Mouse (Mus musculus) erythroid progenitor cell, adult 5-6 weeks (primary cell): ENCODE data around the gene Peli3. TPM values are rescaled to one million over a fixed set of nuclear protein-coding genes. Genes with fewer than 3 reads are reported as not detected.

Experiments
- ATAC-seq: replicated peaks from 2 replicates; pipeline ENCODE4 v1.8.0; 2016; ENCODE audit warnings: moderate number of reproducible peaks, mild to moderate bottlenecking, moderate TSS enrichment, inconsistent platforms; ENCODE audit not compliant: poor library complexity, low FRiP score, severe bottlenecking
- total RNA-seq, 2 experiments: library from RNA; stranded (forward) in 1 of 2; stranded (reverse) in 1 of 2; fragments of 150-400 nt in 1 of 2; fragments of 186-747, 209-891 nt in 1 of 2; gene quantifications; 2 replicates each; pipeline versions ENCODE4 v1.2.3 to v1.2.4; 2015 to 2017; ENCODE audit warnings: low replicate concordance in 2 of 2

Peli3 gene
- total RNA-seq, 2 experiments from 2014 or later = not detected

- ATAC-seq = no peak
Observed at GRCm38 (mm10) chr19:4916827-4917226, 26.1 kb downstream of the Peli3 start.

GRCm38 (mm10) chr19:4915924-4916603 is 26.9 kb downstream of the Peli3 start:
- no peak for ATAC-seq

- ATAC-seq = no peak
Observed at GRCm38 (mm10) chr19:4909376-4909775, 33.6 kb downstream of the Peli3 start.

GRCm38 (mm10) chr19:4908107-4908506 is 34.8 kb downstream of the Peli3 start:
- ATAC-seq = peak; percentile 75

GRCm38 (mm10) chr19:4905979-4906794 is 36.7 kb downstream of the Peli3 start, which contains the start of gene Bbs1:
Gene Bbs1 (minus strand): TSS chr19:4906628.
- ATAC-seq = peak; percentile 88

GRCm38 (mm10) chr19:4899888-4900287 is 43.0 kb downstream of the Peli3 start:
- no peak for ATAC-seq

GRCm38 (mm10) chr19:4898972-4899371 is 44.0 kb downstream of the Peli3 start:
- no peak for ATAC-seq

- no peak for ATAC-seq
Observed at GRCm38 (mm10) chr19:4896780-4897520, 46.0 kb downstream of the Peli3 start.

GRCm38 (mm10) chr19:4891798-4892197 is 51.1 kb downstream of the Peli3 start:
- ATAC-seq = peak; percentile 83

- ATAC-seq = no peak
Observed at GRCm38 (mm10) chr19:4889791-4890190, 53.1 kb downstream of the Peli3 start.

- peak; percentile 88 for ATAC-seq
Observed at GRCm38 (mm10) chr19:4883961-4884360, 59.0 kb downstream of the Peli3 start.

Other genes starting within 250 kb of the Peli3 start
- not detected in 2 replicates for gene Gm960, start 244.5 kb downstream of the Peli3 start, total RNA-seq (2015; ENCODE audit: low replicate concordance)
- not detected in 2 replicates for gene Gm960, start 244.5 kb downstream of the Peli3 start, total RNA-seq (2017; ENCODE audit: low replicate concordance)
- gene Sptbn2, start 232.0 kb downstream of the Peli3 start, total RNA-seq (2015; ENCODE audit: low replicate concordance) = not detected in 2 replicates
- gene Sptbn2, start 232.0 kb downstream of the Peli3 start, total RNA-seq (2017; ENCODE audit: low replicate concordance) = not detected in 2 replicates
- 4.3 and 5.0 TPM in 2 replicates for gene Rbm4b, start 186.6 kb downstream of the Peli3 start, total RNA-seq (2015; ENCODE audit: low replicate concordance)
- 12.6 and 13.6 TPM in 2 replicates for gene Rbm4b, start 186.6 kb downstream of the Peli3 start, total RNA-seq (2017; ENCODE audit: low replicate concordance)
- gene Rbm4, start 149.2 kb downstream of the Peli3 start, total RNA-seq (2015; ENCODE audit: low replicate concordance) = 41.5 and 67.4 TPM in 2 replicates
- gene Rbm4, start 149.2 kb downstream of the Peli3 start, total RNA-seq (2017; ENCODE audit: low replicate concordance) = 106 and 172 TPM in 2 replicates
- gene Gm21992, start 131.5 kb downstream of the Peli3 start, total RNA-seq (2015; ENCODE audit: low replicate concordance) = 13.7 and 83.8 TPM in 2 replicates
- 29.0 and 62.2 TPM in 2 replicates for gene Gm21992, start 131.5 kb downstream of the Peli3 start, total RNA-seq (2017; ENCODE audit: low replicate concordance)
- gene Rbm14, start 131.5 kb downstream of the Peli3 start, total RNA-seq (2015; ENCODE audit: low replicate concordance) = 28.1 and 35.3 TPM in 2 replicates
- gene Rbm14, start 131.5 kb downstream of the Peli3 start, total RNA-seq (2017; ENCODE audit: low replicate concordance) = 27.7 and 27.9 TPM in 2 replicates
- 30.2 and 74.6 TPM in 2 replicates for gene Ccs, start 103.8 kb downstream of the Peli3 start, total RNA-seq (2015; ENCODE audit: low replicate concordance)
- gene Ccs, start 103.8 kb downstream of the Peli3 start, total RNA-seq (2017; ENCODE audit: low replicate concordance) = 63.1 and 81.9 TPM in 2 replicates
- gene Ccdc87, start 103.8 kb downstream of the Peli3 start, total RNA-seq (2015; ENCODE audit: low replicate concordance) = not detected in 2 replicates
- not detected in 2 replicates for gene Ccdc87, start 103.8 kb downstream of the Peli3 start, total RNA-seq (2017; ENCODE audit: low replicate concordance)
- gene Ctsf, start 88.0 kb downstream of the Peli3 start, total RNA-seq (2015; ENCODE audit: low replicate concordance) = 22.0 and 71.3 TPM in 2 replicates
- 41.3 and 45.0 TPM in 2 replicates for gene Ctsf, start 88.0 kb downstream of the Peli3 start, total RNA-seq (2017; ENCODE audit: low replicate concordance)
- not detected in 2 replicates for gene Actn3, start 65.2 kb downstream of the Peli3 start, total RNA-seq (2015; ENCODE audit: low replicate concordance)
- 0.26 and 0.53 TPM in 2 replicates for gene Actn3, start 65.2 kb downstream of the Peli3 start, total RNA-seq (2017; ENCODE audit: low replicate concordance)
- 19.8 and 34.0 TPM in 2 replicates for gene Zdhhc24, start 64.5 kb downstream of the Peli3 start, total RNA-seq (2015; ENCODE audit: low replicate concordance)
- 18.0 and 24.9 TPM in 2 replicates for gene Zdhhc24, start 64.5 kb downstream of the Peli3 start, total RNA-seq (2017; ENCODE audit: low replicate concordance)
- gene Bbs1, start 36.5 kb downstream of the Peli3 start, total RNA-seq (2015; ENCODE audit: low replicate concordance) = 0.42 and 4.0 TPM in 2 replicates
- gene Bbs1, start 36.5 kb downstream of the Peli3 start, total RNA-seq (2017; ENCODE audit: low replicate concordance) = 4.5 and 7.7 TPM in 2 replicates
- gene Dpp3, start 14.8 kb downstream of the Peli3 start, total RNA-seq (2015; ENCODE audit: low replicate concordance) = 9.0 and 13.0 TPM in 2 replicates
- 9.1 and 15.7 TPM in 2 replicates for gene Dpp3, start 14.8 kb downstream of the Peli3 start, total RNA-seq (2017; ENCODE audit: low replicate concordance)
- 4.7 and 8.0 TPM in 2 replicates for gene Mrpl11, start 19.0 kb upstream of the Peli3 start, total RNA-seq (2015; ENCODE audit: low replicate concordance)
- 10.5 and 14.1 TPM in 2 replicates for gene Mrpl11, start 19.0 kb upstream of the Peli3 start, total RNA-seq (2017; ENCODE audit: low replicate concordance)
- not detected in 2 replicates for gene Npas4, start 47.2 kb upstream of the Peli3 start, total RNA-seq (2015; ENCODE audit: low replicate concordance)
- not detected in 2 replicates for gene Npas4, start 47.2 kb upstream of the Peli3 start, total RNA-seq (2017; ENCODE audit: low replicate concordance)
- gene Slc29a2, start 80.7 kb upstream of the Peli3 start, total RNA-seq (2015; ENCODE audit: low replicate concordance) = not detected in 2 replicates
- gene Slc29a2, start 80.7 kb upstream of the Peli3 start, total RNA-seq (2017; ENCODE audit: low replicate concordance) = not detected in 2 replicates
- not detected in 2 replicates for gene B4gat1, start 95.7 kb upstream of the Peli3 start, total RNA-seq (2015; ENCODE audit: low replicate concordance)
- 0.68 TPM in 1 of 2 replicates, not detected in the other for gene B4gat1, start 95.7 kb upstream of the Peli3 start, total RNA-seq (2017; ENCODE audit: low replicate concordance)
- gene AC124502.3, start 95.8 kb upstream of the Peli3 start, total RNA-seq (2015; ENCODE audit: low replicate concordance) = 1.3 and 4.0 TPM in 2 replicates
- gene AC124502.3, start 95.8 kb upstream of the Peli3 start, total RNA-seq (2017; ENCODE audit: low replicate concordance) = 2.1 TPM in 1 of 2 replicates, not detected in the other
- 4.6 and 13.0 TPM in 2 replicates for gene Brms1, start 98.2 kb upstream of the Peli3 start, total RNA-seq (2015; ENCODE audit: low replicate concordance)
- 4.5 and 10.9 TPM in 2 replicates for gene Brms1, start 98.2 kb upstream of the Peli3 start, total RNA-seq (2017; ENCODE audit: low replicate concordance)
- 0.42 TPM in 1 of 2 replicates, not detected in the other for gene Rin1, start 107.4 kb upstream of the Peli3 start, total RNA-seq (2015; ENCODE audit: low replicate concordance)
- not detected in 2 replicates for gene Rin1, start 107.4 kb upstream of the Peli3 start, total RNA-seq (2017; ENCODE audit: low replicate concordance)
- not detected in 2 replicates for gene Cd248, start 125.0 kb upstream of the Peli3 start, total RNA-seq (2015; ENCODE audit: low replicate concordance)
- gene Cd248, start 125.0 kb upstream of the Peli3 start, total RNA-seq (2017; ENCODE audit: low replicate concordance) = not detected in 2 replicates
- not detected in 2 replicates for gene Tmem151a, start 142.4 kb upstream of the Peli3 start, total RNA-seq (2015; ENCODE audit: low replicate concordance)
- not detected in 2 replicates for gene Tmem151a, start 142.4 kb upstream of the Peli3 start, total RNA-seq (2017; ENCODE audit: low replicate concordance)
- 5.0 and 10.8 TPM in 2 replicates for gene Yif1a, start 145.4 kb upstream of the Peli3 start, total RNA-seq (2015; ENCODE audit: low replicate concordance)
- 6.2 TPM in 1 of 2 replicates, not detected in the other for gene Yif1a, start 145.4 kb upstream of the Peli3 start, total RNA-seq (2017; ENCODE audit: low replicate concordance)
- not detected in 2 replicates for gene Cnih2, start 155.4 kb upstream of the Peli3 start, total RNA-seq (2015; ENCODE audit: low replicate concordance)
- gene Cnih2, start 155.4 kb upstream of the Peli3 start, total RNA-seq (2017; ENCODE audit: low replicate concordance) = 0.39 TPM in 1 of 2 replicates, not detected in the other
- 12.2 and 13.7 TPM in 2 replicates for gene Rab1b, start 163.9 kb upstream of the Peli3 start, total RNA-seq (2015; ENCODE audit: low replicate concordance)
- gene Rab1b, start 163.9 kb upstream of the Peli3 start, total RNA-seq (2017; ENCODE audit: low replicate concordance) = 20.5 and 23.3 TPM in 2 replicates
- gene Klc2, start 175.4 kb upstream of the Peli3 start, total RNA-seq (2015; ENCODE audit: low replicate concordance) = 10.5 TPM in 1 of 2 replicates, not detected in the other
- 0.90 TPM in 1 of 2 replicates, not detected in the other for gene Klc2, start 175.4 kb upstream of the Peli3 start, total RNA-seq (2017; ENCODE audit: low replicate concordance)